Mouse (Mus musculus) midbrain, embryonic 14.5 days (tissue): ENCODE measurements around the gene Pes1. TPM values are rescaled to one million over a fixed set of nuclear protein-coding genes. Genes with fewer than 3 reads are reported as not detected.
"Not testable (repeated sequence)": the region's sequence is repeated elsewhere in the genome, so short reads cannot be mapped to it uniquely, and the experiment has no call there.

Experiments used
- ATAC-seq: fragments of 200-750 bp; cut with Nextera tagmentation; 2 replicates; pipeline ENCODE4 v1.8.0; 2017; ENCODE audit warnings: moderate number of reproducible peaks, moderate library complexity; ENCODE audit not compliant: low FRiP score, low TSS enrichment
- DNase-seq: peaks from one replicate; pipeline ENCODE4 v3.0.0-alpha.2; 2015
- H3K27ac ChIP-seq: fragments of 300-500 bp; sonication (generic); replicated peaks from 2 replicates; pipeline ENCODE4 v1.5.1; 2014; ENCODE audit warnings: mild to moderate bottlenecking, low read depth, low read length, moderate library complexity
- H3K27me3 ChIP-seq: fragments of 300-500 bp; sonication (generic); 2 replicates; pipeline ENCODE4 v1.6.1; 2014; ENCODE audit warnings: low read length, control low read depth, mixed read lengths; ENCODE audit not compliant: control insufficient read depth, insufficient read depth
- H3K36me3 ChIP-seq: fragments of 300-500 bp; sonication (generic); 2 replicates; pipeline ENCODE4 v1.6.1; 2014; ENCODE audit warnings: low read length, control low read depth; ENCODE audit not compliant: control insufficient read depth, insufficient read depth
- H3K4me1 ChIP-seq: fragments of 300-500 bp; sonication (generic); 2 replicates; pipeline ENCODE4 v1.6.1; 2014; ENCODE audit warnings: mild to moderate bottlenecking, antibody characterized with exemption, low read length, control low read depth; ENCODE audit not compliant: control insufficient read depth, insufficient read depth
- H3K4me2 ChIP-seq: fragments of 300-500 bp; sonication (generic); 2 replicates; pipeline ENCODE4 v1.6.1; 2014; ENCODE audit warnings: mild to moderate bottlenecking, low read length, moderate library complexity
- H3K4me3 ChIP-seq: fragments of 300-500 bp; sonication (generic); replicated peaks from 2 replicates; pipeline ENCODE4 v1.5.1; 2014; ENCODE audit warnings: low read depth, low read length
- H3K9ac ChIP-seq: fragments of 300-500 bp; sonication (generic); replicated peaks from 2 replicates; pipeline ENCODE4 v1.6.1; 2014; ENCODE audit warnings: mild to moderate bottlenecking, low read length, moderate library complexity
- H3K9me3 ChIP-seq: fragments of 300-500 bp; sonication (generic); 2 replicates; pipeline ENCODE4 v1.6.1; 2016; ENCODE audit warnings: low read length, control low read depth, mixed read lengths; ENCODE audit not compliant: control insufficient read depth
- WGBS: fragments of 180-500 bp; shearing (Covaris S2); extraction: QIAGEN DNeasy Blood & Tissue Kit; methylation state at CpG from one replicate; pipeline ENCODE4 v1.1.7; 2014; 5-methylcytosine and 5-hydroxymethylcytosine counted together
- polyA plus RNA-seq: library from polyadenylated mRNA; unstranded; fragments of >200 nt; fragmentation: Nextera tagmentation; extraction: Ambion mirVana; gene quantifications from 2 replicates; pipeline ENCODE4 v1.2.1, GENCODE M21; 2014

Pes1 gene
- polyA plus RNA-seq, 1 experiment from 2014 or later, result 54.4 TPM

DNA sequence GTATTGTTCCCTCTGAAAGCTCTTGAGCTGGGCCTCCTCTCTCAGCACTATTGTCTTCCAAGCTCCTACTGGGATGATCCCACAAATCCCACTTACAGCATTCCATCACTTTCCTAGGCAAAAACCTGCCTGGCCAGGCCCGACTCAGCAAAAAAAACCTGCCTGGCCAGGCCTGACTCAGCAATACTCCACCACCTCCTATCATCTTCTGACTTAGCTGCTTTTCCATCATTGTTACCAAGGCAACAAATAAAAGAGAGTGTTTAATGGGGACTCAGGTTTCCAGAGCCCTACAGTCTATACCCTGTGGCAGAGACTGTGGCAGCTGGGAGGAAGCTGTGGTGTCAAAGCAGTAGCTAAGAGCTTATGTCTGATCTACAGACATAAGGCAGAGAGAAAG, 48.8 kb downstream of the Pes1 start:
- H3K4me1 ChIP-seq, result no peaks in the 10 kb centered on the region
- no peaks in the 10 kb centered on the region for H3K27me3 ChIP-seq
- DNase-seq, result no peak
- H3K27ac ChIP-seq, result no peak overlapping the region
- no peak overlapping the region for H3K9ac ChIP-seq
- no peaks in the 10 kb centered on the region for H3K36me3 ChIP-seq
- no peak for ATAC-seq
- peaks cover 6% of the 10 kb centered on the region; the same call in 1 of the 2 replicates for H3K9me3 ChIP-seq
- H3K4me2 ChIP-seq, result no peak overlapping the region
- H3K4me3 ChIP-seq, result no peak overlapping the region
- WGBS, result 58% methylated on average over 1 of the region's 1 CpGs

- H3K36me3 ChIP-seq, H3K4me1 ChIP-seq, H3K4me3 ChIP-seq, H3K4me2 ChIP-seq, DNase-seq, H3K9ac ChIP-seq, ATAC-seq, H3K27me3 ChIP-seq, H3K9me3 ChIP-seq, H3K27ac ChIP-seq: not testable (repeated sequence)
- 91% methylated on average over 14 of the region's 14 CpGs for WGBS
These were observed 52.0 kb downstream of the Pes1 start for GRCm38 (mm10) chr11:4015796-4016195.

- not testable (repeated sequence) for DNase-seq, H3K4me2 ChIP-seq, H3K27ac ChIP-seq, ATAC-seq, H3K4me3 ChIP-seq, H3K27me3 ChIP-seq, H3K4me1 ChIP-seq, H3K9me3 ChIP-seq, H3K36me3 ChIP-seq, H3K9ac ChIP-seq
- 94% methylated on average over 13 of the region's 13 CpGs for WGBS
These were observed 58.3 kb downstream of the Pes1 start for GRCm38 (mm10) chr11:4022111-4022510.

- ATAC-seq, result no peak
- no peaks in the 10 kb centered on the region for H3K36me3 ChIP-seq
- 73% methylated on average over 2 of the region's 2 CpGs for WGBS
These were observed 59.5 kb downstream of the Pes1 start for GRCm38 (mm10) chr11:4023321-4023720.

DNA sequence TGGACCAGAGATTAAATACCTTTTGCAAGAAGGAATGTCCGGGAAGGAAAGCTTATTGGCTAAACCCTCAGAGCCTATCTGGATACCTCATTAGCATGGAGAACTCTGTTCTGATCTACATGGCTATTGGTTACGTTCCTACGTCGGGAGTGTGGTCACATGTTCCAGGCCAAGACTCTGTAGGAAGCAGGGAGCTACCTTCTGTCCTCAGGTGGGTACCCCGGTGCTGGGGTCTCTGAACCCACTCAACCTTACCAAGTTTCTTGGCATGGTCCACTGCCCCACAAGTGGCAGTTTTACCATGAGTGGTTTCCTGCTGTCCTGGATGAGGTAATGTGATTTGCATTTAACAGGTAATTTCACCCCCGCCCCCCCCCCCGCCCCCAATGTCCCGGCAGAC, 63.3 kb downstream of the Pes1 start:
- H3K4me3 ChIP-seq, result no peak overlapping the region
- no peak overlapping the region for H3K4me2 ChIP-seq
- no peaks in the 10 kb centered on the region for H3K36me3 ChIP-seq
- 82% methylated on average over 8 of the region's 8 CpGs for WGBS
- H3K9ac ChIP-seq, result no peak overlapping the region
- no peaks in the 10 kb centered on the region for H3K27me3 ChIP-seq
- no peak for DNase-seq
- H3K4me1 ChIP-seq, result no peaks in the 10 kb centered on the region
- H3K9me3 ChIP-seq, result no peaks in the 10 kb centered on the region
- no peak for ATAC-seq
- H3K27ac ChIP-seq, result no peak overlapping the region

More at GRCm38 (mm10) chr11:4023321-4023720, 59.5 kb downstream of the Pes1 start:
- H3K4me3 ChIP-seq, result no peak overlapping the region
- H3K9ac ChIP-seq, result no peak overlapping the region
- no peak for DNase-seq
- H3K4me2 ChIP-seq, result no peak overlapping the region
- H3K27me3 ChIP-seq, result no peaks in the 10 kb centered on the region
- H3K4me1 ChIP-seq, result no peaks in the 10 kb centered on the region
- H3K9me3 ChIP-seq, result no peaks in the 10 kb centered on the region
- H3K27ac ChIP-seq, result no peak overlapping the region

DNA sequence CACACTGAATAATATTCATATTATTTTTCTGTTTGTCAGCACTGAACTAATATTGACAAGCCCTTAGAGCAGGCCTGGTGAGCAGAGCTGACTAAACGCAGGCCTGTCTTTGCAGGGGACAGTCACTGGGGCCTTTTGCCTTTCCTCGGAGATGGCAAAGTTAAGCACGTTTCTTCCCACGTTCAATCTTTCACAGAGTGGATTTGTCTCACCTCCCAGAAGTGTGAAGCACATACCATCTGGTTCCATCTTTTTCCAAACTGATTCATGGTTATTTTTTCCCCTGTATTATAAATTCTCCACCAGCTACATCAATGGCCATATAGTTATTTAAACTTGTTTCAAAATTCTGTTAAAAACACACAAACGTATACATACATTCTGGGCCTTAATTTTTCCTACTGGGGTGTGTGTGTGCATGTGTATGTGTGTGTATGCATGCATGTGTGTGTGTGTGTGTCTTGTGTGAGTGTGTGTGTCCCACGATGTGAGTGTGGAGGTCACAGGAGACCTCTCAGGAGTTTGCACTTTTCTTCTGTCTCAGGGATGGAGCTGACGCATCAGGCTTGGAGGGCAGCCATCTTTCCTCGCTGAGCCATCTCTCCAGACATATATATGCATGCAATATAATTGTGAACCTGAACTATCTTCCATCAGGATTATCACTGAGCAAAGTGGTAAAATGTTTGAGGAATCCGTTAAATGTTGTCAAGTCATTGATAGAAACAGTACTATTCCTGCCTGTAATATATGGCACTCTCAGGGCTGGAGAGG, 64.0 kb downstream of the Pes1 start:
- Histone ChIP-seq H3K4me3 (no peak overlapping the region), H3K27ac (no peak overlapping the region), H3K9ac (no peak overlapping the region), H3K4me2 (no peak overlapping the region), H3K4me1 (no peaks in the 10 kb centered on the region), H3K9me3 (no peaks in the 10 kb centered on the region), H3K27me3 (no peaks in the 10 kb centered on the region), H3K36me3 (no peaks in the 10 kb centered on the region)
- DNase-seq (no peak), ATAC-seq (no peak)
- WGBS, result 87% methylated on average over 9 of the region's 9 CpGs

DNA sequence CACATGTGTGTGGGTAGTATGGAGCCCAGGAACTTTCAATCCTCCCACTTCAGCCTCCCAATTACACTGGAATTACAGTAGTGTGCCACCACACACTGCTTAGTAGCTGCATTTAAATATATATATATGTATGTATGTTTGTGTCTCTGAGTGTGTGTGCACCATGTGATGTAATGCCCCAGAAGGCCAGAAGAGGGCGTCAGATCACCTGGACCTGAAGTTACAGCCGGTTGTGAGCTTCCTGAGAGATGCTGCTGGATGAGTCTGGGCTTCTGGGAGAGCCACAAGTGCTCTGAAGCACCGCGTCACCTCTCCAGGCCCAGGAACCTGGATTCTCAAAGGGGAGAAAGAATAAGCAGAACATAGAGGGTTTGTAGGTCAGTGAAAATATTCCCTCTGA, 65.6 kb downstream of the Pes1 start:
- H3K4me2 ChIP-seq, result no peak overlapping the region
- DNase-seq, result no peak
- H3K27ac ChIP-seq, result no peak overlapping the region
- H3K4me1 ChIP-seq, result no peaks in the 10 kb centered on the region
- H3K36me3 ChIP-seq, result no peaks in the 10 kb centered on the region
- no peak for ATAC-seq
- H3K9me3 ChIP-seq, result no peaks in the 10 kb centered on the region
- no peaks in the 10 kb centered on the region for H3K27me3 ChIP-seq
- WGBS, result 67% methylated on average over 4 of the region's 4 CpGs
- no peak overlapping the region for H3K9ac ChIP-seq
- H3K4me3 ChIP-seq, result no peak overlapping the region

Other genes starting within 250 kb of the Pes1 start
- 21.2 and 30.0 TPM in 2 replicates for gene Osbp2, start 100.1 kb upstream of the Pes1 start, polyA plus RNA-seq
- 0.35 TPM in 1 of 2 replicates, not detected in the other for gene 4921536K21Rik, start 68.9 kb upstream of the Pes1 start, polyA plus RNA-seq
- 33.7 and 38.1 TPM in 2 replicates for gene Dusp18, start 68.7 kb upstream of the Pes1 start, polyA plus RNA-seq
- gene Slc35e4, start 49.3 kb upstream of the Pes1 start, polyA plus RNA-seq, result 10.8 and 14.5 TPM in 2 replicates
- gene Tcn2, start 31.8 kb upstream of the Pes1 start, polyA plus RNA-seq, result 11.7 and 21.2 TPM in 2 replicates
- gene 4930556J24Rik, start 12.8 kb downstream of the Pes1 start, polyA plus RNA-seq, result 0.24 TPM in 1 of 2 replicates, not detected in the other
- gene Gal3st1, start 19.7 kb downstream of the Pes1 start, polyA plus RNA-seq, result 3.6 and 4.2 TPM in 2 replicates
- gene Sec14l4, start 67.5 kb downstream of the Pes1 start, polyA plus RNA-seq, result not detected in 2 replicates
- gene Sec14l3, start 100.9 kb downstream of the Pes1 start, polyA plus RNA-seq, result 0.38 and 0.77 TPM in 2 replicates
- gene Mtfp1, start 131.5 kb downstream of the Pes1 start, polyA plus RNA-seq, result 7.6 and 9.1 TPM in 2 replicates
- 2.0 and 3.3 TPM in 2 replicates for gene Sec14l2, start 159.4 kb downstream of the Pes1 start, polyA plus RNA-seq
- gene Rnf215, start 171.2 kb downstream of the Pes1 start, polyA plus RNA-seq, result 52.7 and 52.9 TPM in 2 replicates
- gene Ccdc157, start 196.3 kb downstream of the Pes1 start, polyA plus RNA-seq, result 4.8 and 7.1 TPM in 2 replicates
- gene Sf3a1, start 196.4 kb downstream of the Pes1 start, polyA plus RNA-seq, result 47.6 and 64.3 TPM in 2 replicates
- gene Tbc1d10a, start 222.8 kb downstream of the Pes1 start, polyA plus RNA-seq, result 21.5 and 23.8 TPM in 2 replicates